Mouse (Mus musculus): ENCODE results near the gene Galnt12. TPM values are rescaled to one million over a fixed set of nuclear protein-coding genes. Genes with fewer than 3 reads are reported as not detected.

The Galnt12 gene
- polyA plus RNA-seq, 1 experiment from 2014 or later = 1.8 TPM

DNA sequence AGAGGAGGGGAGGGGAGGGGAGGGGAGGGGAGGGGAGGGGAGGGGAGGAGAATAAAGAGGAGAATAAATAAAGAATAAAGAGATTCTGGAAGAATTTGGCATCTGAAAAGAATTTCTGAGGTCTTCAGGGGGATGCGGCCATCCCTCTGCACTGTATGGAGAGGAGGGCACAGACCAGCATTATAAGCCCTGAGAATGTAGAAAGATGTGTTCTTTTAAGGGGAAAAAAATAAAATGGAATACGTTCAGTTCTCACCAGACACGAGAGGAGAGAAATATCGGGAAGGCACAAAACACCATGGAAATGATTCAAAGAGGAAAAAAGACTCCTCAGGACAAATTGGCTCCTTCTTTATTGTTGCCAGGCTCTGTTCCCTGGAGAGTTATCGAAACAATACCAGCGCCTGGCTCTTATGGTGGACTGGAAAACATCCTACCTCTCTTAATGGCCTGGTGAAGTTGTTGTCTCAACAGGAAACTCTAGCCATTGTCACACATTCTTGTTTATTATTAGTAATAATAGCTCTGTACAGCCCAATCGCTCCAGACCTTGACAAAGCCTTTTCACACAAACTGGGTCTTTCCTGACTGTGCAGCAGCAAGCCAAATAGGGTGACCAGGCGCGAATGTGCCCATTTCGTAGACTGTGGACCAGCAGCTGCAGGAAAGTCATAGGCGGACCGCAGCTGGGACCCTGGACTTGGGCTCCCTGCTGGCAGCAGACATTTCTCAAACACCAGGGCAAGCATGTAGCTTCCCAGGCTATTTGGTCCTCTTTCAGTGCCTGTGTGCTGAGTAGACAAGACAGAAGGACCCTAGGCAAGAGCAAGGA, 70.3 kb downstream of the Galnt12 start:
- Histone ChIP-seq H3K27me3 (ENCODE audit: control insufficient read depth, insufficient read depth, low read depth, low read length) (no peaks in the 10 kb centered on the region), H3K4me3 (ENCODE audit: low read depth, low read length) (no peak overlapping the region), H3K4me1 (ENCODE audit: control insufficient read depth, insufficient read depth, low read length) (peaks cover 11% of the 10 kb centered on the region), H3K27ac (ENCODE audit: low read length) (no peak overlapping the region), H3K9me3 (replicated peaks; ENCODE audit: control insufficient read depth, low read length, poor library complexity, severe bottlenecking) (peaks cover under 1% of the 10 kb centered on the region; the same call in 1 of the 2 replicates), H3K9ac (ENCODE audit: low read depth, low read length) (no peak overlapping the region), H3K4me2 (ENCODE audit: low read length) (no peak overlapping the region), H3K36me3 (ENCODE audit: control insufficient read depth, insufficient read depth, low read length) (no peaks in the 10 kb centered on the region)
- WGBS = 53% methylated on average over 12 of the region's 12 CpGs
- no peak for ATAC-seq

DNA sequence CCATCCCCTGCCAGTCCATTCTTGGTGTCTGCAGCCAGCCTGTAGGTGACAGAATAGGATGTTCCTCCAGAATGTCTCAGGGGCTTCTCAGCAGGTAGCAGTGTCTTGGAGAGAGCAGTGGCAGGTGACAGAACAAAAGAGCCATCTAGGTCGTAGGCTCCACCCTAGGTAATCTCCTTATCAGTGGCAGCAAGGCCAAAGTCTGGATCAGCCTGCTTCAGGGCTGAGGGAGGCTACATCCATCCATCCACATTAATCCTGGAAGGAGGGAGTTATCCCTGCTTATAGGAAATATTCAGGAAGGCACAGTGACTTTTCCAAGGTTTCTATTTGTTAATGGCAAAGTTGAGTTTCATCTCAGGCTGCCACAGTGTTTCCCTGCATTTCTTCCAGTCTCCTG, 80.6 kb downstream of the Galnt12 start:
- H3K9me3 ChIP-seq (replicated peaks; ENCODE audit: control insufficient read depth, low read length, poor library complexity, severe bottlenecking) = no peaks in the 10 kb centered on the region
- no peaks in the 10 kb centered on the region for H3K4me1 ChIP-seq (ENCODE audit: control insufficient read depth, insufficient read depth, low read length)
- no peak overlapping the region for H3K4me3 ChIP-seq (ENCODE audit: low read depth, low read length)
- no peak overlapping the region for H3K4me2 ChIP-seq (ENCODE audit: low read length)
- H3K27ac ChIP-seq (ENCODE audit: low read length) = no peak overlapping the region
- WGBS = 37% methylated on average over 1 of the region's 1 CpGs
- no peaks in the 10 kb centered on the region for H3K36me3 ChIP-seq (ENCODE audit: control insufficient read depth, insufficient read depth, low read length)
- ATAC-seq = no peak
- no peak overlapping the region for H3K9ac ChIP-seq (ENCODE audit: low read depth, low read length)
- no peaks in the 10 kb centered on the region for H3K27me3 ChIP-seq (ENCODE audit: control insufficient read depth, insufficient read depth, low read depth, low read length)

Other genes starting within 250 kb of the Galnt12 start
- 11.3 and 13.9 TPM in 2 replicates for gene Gabbr2, start 100.0 kb upstream of the Galnt12 start, polyA plus RNA-seq (2015; fragmentation: Nextera tagmentation; extraction: Ambion mirVana)
- 4.6 and 5.1 TPM in 2 replicates for gene Anks6, start 34.5 kb upstream of the Galnt12 start, polyA plus RNA-seq (2015; fragmentation: Nextera tagmentation; extraction: Ambion mirVana)
- 3.4 and 5.3 TPM in 2 replicates for gene Col15a1, start 116.3 kb downstream of the Galnt12 start, polyA plus RNA-seq (2015; fragmentation: Nextera tagmentation; extraction: Ambion mirVana)

Data from midbrain, embryonic 16.5 days (tissue).